Mouse (Mus musculus) spleen, adult 2 months (tissue): ENCODE results near the gene Borcs8.

ENCODE experiments used
- CTCF ChIP-seq: fragments of 200-500 bp; IDR thresholded peaks from 2 replicates; pipeline ENCODE4 v1.5.1; 2011; ENCODE audit warnings: mild to moderate bottlenecking, inconsistent platforms; ENCODE audit not compliant: insufficient read depth, insufficient read length, insufficient replicate concordance; ENCODE audit errors: extremely low read depth
- POLR2A ChIP-seq: fragments of 200-500 bp; IDR thresholded peaks from 2 replicates; pipeline ENCODE4 v1.6.1; 2011; ENCODE audit warnings: low read depth, low read length, inconsistent platforms

DNA sequence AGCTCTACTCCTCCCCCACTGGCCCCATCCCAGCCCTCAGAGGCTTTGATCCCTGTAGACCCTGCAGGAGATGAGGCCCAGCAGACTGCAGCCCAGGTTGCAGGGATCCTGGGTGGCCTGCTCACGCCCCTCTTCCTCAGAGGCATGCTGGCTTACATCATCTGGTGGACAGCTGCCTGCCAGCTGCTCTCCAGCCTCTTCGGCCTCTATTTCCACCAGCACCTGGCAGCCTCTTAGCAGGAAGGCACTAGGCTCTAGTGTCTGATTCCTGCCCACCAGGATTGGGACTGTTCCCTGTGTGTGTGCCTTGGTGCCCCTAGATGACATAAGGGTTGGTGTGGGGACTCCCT is 42.6 kb downstream of the Borcs8 start:
- TF ChIP-seq CTCF: no peak
- no peak for TF ChIP-seq POLR2A
